Mouse (Mus musculus) spleen, postnatal 36 days (tissue): ENCODE measurements around the gene Dlx5.

Source experiments
- DNase-seq, 2 experiments: peaks; one replicate each; pipeline ENCODE4 v3.0.0; 2022; ENCODE audit warnings: low spot score in 2 of 2, mixed read lengths in 1 of 2

Dlx5 gene

DNA sequence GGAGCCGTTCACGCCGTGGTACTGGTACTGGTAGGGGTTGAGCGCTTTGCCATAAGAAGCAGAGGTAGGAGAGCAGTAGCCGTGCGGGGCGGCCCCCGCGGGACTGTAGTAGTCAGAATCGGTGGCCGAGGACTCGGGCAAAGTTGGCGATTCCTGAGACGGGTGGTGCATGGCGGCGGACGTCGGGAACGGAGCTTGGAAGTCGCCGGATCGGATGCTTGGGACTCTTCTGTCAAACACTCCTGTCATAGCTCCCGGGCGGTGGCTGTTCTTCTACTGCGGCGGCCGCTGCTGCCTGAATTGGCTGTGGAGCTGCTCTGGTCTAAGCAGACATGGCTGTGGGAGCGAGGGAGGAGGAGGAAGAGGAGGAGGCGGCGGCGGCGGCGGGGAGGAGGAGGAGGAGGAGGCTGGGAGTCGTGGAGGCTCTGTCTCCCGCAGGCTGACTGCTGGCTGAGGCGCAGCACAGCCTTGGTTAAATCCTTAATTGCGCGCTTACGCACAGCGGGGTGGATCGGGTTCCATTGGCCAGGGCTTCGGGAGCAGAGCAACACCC is at the start of gene Dlx5:
TSS of gene Dlx5 (minus strand) at position 448 of the 553 bp plus-strand sequence.
- no peak for DNase-seq

DNA sequence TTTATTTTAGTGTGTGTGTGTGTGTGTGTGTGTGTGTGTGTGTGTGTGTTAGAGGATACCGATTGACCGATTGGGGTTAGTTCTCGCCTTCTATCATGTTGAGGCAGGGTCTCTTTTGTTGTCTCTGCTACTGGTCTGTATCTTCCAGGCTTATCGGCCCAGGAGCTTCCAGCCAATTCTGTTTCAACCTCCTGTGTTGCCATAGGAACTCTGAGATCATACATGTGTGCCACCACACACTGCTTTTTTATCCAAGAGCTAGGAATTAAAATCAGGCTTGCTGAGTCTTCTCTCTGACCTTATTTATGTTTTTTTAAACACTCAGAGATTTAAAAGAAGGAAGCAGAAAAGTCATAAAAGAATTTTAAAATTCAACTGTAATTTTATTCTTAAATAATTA is 49.6 kb upstream of the Dlx5 start:
- no peak for DNase-seq

DNA sequence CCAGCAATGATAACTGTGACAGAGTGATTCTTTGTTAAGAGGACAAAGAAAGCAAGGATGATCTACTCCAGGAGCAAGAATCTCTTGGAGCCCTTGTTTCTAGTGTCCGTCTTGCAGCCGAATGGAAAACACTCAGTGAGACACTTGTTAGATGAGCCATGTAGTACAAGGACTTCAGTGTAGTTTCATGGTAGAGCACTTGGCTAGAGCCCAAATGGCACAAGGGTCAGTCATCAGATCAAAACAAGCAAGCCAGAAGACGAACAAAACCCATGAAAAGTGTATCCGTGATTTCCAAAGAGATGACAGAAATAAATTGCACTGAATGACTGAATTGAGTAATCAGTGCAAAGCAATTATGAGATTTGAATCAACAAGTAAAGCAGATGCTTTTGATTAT is 48.9 kb upstream of the Dlx5 start:
- no peak for DNase-seq

DNA sequence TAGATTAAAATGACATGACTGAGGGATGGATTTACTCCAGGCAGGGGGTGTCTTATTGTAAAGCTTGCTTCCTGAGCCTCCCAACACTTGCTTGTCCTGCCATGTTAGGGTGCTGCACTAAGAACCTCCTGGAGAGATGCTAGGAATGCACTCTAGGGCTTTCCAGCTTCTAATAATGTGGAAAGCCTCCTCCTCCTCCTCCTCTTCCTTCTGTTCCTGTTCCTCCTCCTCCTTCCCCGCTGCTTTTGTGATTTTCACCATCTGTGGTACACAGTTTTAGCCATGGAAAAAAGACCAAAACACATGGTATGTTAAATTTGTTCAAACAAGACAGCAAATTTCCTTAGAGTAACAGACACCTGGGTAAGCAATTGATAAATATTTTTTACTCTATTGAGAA is 43.4 kb upstream of the Dlx5 start:
- no peak for DNase-seq

DNA sequence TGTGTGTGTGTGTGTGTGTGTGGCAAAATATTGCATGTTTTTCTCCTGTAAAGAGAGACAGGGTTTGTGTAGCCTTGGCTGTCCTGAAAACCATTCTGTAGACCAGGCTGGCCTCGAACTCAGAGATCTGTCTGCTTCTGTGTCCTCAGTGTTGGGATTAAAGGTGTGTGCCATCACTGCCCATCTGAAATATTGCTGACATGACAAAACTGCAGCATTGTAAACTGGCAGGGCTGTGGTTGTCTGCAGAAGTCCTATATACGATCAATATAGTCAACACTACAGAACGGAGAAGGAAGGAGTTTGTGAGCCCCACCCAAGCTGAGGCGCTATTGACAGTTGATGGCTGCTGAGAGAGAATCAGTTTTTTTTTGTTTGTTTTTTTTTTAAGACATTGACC is 35.4 kb upstream of the Dlx5 start:
- no peak for DNase-seq

DNA sequence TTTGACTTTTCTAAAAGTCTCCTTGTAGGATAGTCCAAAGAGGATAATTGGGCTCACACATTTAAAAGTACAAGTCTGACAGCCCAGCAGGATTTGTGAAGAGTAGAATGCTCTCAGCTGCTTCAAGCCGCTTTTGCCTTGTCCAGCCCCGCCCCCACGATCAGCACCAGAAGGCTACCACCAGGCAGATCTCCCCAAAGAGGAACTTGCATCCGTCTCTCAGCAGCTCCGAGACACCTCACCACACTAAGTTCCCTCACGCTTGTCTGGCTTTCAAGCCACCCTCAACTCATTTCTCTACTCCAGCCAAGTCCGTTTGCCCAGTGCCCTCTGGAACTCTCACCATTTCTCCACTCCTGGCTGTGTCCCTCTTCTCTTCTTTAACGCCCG is 33.6 kb upstream of the Dlx5 start:
- no peak for DNase-seq

DNA sequence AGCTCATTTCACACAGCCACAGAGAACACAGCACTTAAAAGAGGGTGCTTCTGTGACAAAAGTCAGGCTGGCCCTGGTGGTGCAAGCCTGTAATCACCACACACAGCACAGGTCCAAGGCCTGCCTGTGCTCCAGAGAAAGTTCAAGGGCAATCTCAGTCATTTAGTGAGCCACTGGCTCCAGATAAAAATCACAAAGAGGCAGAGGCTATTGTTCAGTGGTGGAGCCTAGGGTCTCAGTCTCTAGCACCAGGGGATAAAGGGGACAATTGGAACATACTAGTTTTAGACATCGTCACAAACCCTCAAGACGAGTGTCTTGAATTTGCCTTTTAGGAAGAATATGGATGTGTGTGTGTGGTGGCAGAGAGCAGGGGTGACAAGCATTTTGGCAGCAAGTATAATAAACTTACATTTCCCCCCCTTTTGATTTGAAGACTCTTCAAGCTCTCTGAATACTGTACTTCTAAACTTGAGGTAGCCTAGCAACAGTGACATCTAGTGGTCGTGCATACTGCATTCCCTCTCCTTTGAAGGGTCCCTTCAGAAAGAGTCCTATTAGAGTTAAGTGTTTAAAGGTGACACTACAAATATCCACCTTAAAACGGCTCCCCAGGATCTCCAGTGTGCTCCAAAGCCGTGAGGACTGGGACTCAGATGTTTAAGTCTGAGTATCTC is 33.1 kb upstream of the Dlx5 start:
- no peak for DNase-seq

DNA sequence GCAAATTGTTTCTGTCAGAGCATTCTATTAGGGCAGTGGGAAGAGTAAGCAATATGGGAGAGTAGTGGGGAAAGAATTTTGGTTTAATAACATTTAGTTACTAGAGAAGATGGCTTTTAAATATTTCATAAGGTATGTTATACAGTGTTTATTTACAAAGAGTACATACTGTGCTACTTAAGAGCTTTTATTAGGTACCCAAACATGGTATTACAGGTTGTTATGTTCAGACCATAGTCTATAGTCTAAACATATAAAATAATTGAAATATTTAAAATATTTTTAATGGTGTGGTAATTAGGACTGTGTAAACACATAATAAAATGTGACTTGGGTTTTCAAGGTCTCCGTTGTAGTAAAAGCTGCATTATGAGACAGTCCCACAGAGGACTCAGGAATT is 32.4 kb upstream of the Dlx5 start:
- DNase-seq = no peak

DNA sequence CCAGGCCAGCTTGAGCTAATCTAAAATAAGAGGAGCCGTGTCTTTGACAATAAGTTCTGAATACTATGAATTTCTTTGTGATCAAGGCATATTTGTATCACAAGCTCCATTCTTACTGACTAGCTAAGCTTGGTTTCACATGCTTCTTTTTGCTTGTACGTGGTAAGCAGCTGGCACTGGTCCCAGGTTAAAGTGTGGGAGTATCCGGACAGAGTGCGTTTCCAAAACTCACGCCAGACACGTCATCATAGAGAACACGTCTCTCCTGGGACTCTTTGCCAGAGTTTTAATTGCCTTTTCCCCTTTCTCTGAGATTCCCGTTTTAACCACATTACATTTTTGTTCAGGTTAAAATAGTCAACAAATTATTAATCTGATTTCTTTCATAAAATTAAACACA is 27.7 kb upstream of the Dlx5 start:
- no peak for DNase-seq

DNA sequence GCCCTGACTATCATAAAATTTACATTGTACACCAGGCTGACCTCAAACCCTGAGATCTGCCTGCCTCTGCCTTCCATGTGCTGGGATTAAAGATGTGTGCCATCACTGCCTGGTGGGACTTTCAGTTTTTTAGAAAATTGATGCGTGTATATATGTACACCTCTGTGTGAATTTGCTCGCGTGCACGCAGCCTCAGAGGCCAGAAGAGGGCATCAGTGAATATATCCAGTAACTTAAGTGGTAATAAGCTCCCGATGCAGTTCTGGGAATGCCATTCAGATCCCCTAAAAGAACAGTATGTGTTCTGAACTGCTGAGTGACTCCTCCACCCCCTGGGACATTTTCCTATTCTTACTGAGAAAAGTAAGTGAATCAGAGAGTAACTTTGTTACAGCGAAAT is 8.2 kb upstream of the Dlx5 start:
- DNase-seq = no peak

DNA sequence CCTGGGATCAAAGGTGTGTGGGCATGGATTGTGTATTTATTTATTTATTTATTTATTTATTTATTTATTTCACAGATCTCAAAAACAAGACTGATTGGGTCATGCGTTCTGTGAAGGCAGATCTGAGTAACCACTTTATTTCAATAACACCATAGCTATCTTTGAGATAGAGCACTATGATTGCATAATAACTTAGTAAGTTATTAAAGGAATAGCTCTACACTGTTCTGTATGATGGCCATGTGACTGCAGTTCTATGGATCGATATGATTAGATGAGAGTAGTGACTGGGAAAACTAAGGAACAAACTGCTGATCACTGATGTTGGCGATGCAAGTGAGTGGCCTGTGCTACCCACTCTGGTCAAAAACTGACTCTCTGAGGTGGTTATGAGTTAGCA is 4.3 kb upstream of the Dlx5 start:
- DNase-seq = no peak

DNA sequence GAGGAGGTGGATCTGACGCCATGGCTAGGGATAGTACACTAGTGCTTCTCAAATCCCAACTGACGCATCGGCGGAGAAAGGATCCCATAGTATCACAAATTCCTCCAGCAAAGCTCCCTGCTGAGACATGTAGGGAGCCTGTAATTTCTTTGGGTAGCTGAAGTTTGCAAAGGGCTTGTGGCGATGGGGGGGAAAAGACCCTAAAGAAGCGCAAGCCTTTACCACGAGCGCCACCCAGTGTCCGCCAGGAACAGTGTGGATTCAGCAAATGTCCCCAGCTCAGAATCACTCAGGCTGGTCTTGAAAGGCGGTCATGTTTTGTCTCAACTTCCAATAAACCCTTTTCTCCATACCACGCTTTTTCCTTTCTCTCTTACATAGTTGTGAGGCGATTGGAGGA is 3.0 kb upstream of the Dlx5 start:
- DNase-seq = no peak

DNA sequence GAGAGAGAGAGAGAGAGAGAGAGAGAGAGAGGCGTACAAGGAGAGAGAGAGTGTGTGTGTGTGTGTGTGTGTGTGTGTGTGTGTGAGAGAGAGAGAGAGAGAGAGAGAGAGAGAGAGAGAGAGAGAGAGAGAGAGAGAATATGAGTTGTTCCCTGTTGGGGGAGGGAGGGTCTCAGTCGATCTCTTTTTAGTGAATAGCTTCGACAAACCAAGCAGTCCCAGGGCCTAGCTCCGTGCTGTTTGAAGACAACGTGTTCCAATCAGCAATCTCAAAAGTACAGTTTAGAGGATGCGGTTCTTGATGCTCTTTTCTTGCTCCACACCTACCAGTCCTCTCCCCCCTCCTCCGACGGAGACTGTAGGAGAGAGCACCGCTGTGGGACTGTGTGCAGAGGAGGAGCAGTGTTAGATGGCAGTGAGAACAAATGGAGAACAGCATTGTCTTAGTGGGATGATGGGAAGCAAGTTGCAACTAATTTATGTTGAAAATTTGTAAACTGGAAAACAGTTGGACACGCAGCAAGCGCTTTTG is 447 bp upstream of the Dlx5 start:
- DNase-seq = no peak

DNA sequence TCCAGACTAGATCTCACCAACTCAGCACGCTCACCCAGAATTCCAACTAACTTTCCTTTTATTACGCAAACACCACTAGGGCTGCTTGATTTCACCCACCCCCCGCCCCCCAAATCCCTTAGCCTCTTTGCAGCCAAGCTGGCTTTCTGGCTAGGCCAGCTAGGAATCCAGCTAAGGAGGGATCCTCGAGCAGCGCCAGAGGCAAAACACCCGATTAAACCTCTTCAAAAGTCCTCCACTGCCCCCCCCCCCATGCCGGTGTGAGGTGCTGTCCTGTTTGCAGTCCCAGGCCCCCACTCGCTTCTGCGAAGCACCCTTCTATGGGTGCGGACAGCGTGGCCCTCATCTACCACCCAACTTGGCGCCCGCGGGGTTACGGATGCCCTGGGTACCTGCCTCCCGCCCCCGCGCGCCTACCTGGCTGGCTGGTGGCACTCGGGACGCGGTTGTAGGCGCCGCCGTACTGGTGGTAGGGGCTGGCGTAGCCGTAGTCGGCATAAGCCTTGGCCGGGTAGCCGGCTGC is 709 bp downstream of the Dlx5 start:
- no peak for DNase-seq

DNA sequence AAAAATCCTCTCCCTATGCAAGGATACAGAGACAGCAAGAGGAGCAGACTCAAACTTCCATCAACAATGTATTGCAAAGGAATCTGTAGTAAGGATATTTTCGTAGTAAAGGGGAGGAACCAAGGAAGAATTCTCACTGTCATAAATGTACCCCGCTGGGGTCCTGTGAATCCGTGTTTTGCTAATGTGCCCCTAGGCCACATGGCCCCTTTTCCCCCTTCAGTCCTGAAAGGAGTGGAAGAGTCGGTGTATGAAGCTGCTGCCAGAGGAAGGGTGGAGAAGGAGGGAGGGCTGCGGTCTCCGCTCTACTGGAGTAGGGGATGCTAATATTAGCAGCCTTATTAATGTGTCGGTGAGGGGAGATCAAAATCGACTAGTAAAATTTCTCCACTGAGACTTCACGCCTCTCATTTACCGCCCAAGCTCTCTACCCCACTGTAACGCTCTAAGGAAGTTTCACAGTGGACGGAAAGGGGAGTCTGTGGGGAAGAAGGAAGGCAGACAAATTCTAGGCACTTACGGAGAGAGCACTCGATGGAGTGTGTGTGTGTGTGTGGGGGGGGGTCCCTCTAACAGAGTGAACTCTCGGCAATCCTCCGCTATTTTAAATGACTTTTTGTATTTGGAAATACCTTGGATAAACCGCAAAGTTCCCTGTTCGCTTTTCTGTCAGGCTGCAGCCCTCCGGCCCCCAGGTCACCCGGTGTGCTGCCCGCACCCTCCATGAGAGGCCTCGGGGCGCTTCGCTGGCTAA is 1.3 kb downstream of the Dlx5 start:
- no peak for DNase-seq

DNA sequence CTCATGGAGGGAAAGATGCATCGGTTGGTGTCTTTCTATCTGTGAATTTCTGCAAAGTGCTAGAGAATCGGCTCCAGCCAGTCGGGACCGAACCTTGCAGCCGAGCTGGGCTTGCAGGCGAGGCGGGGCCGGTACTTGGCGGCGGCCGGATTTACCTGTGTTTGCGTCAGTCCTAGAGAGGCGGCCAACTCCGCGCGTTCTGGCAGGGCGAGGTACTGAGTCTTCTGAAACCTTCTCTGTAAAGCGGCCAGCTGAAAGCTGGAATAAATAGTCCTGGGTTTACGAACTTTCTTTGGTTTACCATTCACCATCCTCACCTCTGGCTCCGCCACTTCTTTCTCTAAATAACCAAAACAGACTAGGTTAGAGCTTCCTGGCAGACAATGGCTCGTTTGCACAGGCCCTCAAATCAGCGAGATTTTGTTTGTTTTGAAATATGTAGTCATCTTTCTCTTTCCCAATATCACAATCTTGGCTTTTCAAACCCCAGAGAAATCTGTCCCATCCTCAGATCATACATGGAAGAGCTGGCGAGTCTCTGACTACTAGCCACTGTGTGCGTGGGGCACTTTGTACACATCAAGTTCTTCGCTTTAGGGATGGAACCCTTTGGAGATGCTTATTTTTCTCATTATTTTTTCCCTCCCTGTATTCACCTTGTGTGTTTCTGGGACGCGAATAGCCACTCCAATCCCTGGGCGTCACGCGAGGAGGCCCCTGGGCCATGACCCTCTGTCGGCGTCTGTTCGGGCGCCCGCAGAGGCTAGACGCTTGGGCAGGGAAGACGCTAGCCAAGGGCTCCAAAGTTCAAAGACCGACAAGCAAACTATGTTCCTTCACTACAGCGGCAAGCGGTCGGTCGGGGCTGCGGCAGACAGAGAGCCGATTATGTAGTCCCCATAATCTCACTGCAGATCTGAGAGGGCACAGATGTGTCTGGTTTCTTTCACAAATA is 2.2 kb downstream of the Dlx5 start:
- DNase-seq = no peak

DNA sequence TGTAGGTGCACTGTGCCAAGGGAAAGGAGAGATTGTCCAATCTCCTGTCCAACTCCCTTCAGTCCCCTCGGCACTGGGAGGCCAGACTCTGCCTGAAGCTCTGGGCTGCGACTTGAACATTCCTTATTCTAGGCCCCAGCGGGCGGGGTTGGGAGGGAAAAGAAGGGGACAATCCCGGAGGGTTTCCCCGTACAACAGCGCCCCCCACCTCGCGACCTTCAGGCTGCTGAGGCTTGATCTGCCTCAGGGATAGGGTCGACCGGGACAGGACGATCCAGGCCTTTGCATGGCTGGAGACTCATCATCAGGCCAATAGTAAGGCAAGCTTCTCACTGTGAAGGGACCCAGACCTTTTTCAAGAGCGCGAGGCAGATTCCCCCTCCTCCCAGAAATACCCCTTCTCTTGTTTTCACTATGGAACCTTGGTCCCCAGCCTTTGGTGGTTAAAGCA is 3.0 kb downstream of the Dlx5 start:
- no peak for DNase-seq

DNA sequence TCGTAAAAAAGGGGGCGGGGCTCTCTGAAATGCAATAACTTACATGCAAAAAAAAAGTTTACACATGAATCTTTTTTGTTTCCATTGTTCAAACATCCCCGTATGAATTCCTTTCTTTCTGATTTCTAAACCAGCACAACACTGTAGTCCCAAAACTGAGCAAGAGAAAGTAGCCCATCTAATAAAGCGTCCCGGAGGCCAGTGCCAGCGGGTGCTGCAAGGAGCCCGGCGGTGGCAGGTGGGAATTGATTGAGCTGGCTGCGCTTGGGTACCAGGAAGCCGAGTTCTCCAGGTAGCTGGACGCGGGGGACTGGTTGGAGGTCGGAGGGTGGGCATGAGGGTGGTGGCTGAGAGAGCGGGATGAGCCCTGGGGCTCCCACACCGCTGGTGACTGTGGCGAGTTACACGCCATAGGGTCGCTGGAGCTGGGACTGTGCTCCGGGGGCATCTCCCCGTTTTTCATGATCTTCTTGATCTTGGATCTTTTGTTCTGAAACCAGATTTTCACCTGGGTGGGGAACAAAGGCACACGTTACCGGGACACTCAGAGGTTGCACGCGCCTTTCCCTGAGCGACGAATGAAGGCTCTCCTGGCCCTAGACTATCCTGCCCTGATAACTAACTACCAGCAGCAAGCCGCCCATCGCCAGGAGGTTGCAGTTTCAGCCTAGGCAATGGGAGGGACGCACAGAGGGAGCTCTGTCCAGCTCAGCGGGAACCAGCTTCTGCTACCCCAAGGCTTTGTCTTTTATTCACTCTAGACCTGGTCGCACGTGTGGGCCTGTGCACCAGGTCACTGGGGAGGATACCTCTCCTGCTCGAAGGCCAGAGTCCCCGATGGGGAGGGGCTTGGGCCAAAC is 3.7 kb downstream of the Dlx5 start:
- DNase-seq = no peak

DNA sequence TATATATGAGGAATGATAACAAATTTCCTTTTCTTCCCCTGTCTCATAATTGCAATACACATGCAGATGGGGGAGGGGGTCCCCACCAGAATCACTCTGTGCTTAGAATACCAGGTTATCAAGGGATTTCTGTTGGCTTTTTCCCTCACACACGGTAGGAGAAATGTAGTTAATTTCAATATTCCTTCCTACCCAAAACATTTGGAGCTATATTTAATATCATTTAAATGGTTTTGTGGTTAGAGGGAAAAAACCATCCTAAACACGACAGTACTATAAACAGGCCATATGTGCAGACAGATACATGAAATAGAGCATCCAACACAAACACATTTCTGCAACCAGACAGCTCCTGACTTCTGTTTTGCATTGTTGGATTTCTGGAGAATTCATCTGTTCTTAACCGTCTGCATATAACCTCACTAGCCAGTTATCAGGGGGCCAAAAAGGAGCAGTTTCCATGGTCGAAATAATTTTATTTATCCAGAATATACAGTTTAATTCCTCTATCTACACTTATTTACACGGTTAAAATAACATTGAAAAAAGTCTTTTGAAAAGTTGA is 4.5 kb downstream of the Dlx5 start:
- DNase-seq = no peak

DNA sequence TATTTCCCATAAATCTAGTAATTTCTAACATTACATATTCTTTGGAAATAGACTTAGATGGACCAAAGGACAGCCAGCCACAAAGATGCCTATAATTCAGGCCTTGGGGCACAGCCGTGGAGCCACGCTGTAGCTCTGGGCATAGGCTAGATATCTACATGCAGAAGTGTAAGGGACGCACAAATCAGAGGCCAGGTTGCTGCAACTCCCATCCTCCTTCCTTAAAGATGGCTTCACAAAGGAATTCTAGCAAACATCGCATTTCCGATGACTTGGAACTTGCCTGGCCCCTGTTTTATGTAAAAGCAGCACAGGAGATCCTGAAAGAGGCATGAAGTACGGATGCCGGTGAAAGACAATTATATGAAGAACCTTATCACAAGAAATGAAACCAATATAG is 5.2 kb downstream of the Dlx5 start:
- DNase-seq = no peak
